In the genomic region with DNA sequence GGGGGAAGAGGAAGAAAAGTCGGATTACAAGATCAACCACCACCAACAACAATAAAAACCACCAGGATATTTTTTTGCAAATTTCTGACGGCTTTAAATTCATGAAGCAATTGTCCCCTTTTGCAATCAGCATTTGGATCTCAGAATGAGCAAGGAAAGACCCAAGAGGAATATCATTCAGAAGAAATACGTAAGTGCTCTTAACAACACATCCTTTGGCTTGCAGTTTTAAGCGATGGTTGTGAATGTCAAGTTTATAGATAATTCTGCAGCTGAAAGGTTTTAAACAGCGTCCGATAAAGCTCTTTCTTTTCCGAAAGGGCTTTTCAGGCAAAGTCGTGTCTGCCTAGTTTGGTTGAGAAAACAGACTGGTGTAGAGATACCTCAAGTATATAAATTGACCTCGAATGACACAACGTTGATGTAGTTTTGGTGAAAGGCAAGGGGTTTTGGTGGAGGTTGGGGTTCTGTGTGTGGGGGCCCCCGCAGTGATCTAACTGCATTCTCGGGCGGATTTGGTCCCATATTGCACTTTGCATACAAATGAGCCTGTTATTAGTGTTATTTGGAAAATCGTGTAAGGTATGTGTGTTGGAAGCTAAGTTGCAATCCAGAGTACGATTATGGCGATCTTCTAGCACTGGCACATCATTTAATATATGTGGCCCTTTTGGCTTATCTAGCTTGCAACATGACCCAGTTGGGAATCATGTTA, we compare ENCODE assay signal across 8 mouse cellular contexts. TPM values are rescaled to one million over a fixed set of nuclear protein-coding genes. Genes with fewer than 3 reads are reported as not detected.
DNase-seq lines count a peak whose midpoint lies in the region; ATAC-seq lines count a peak whose summit lies in the region.

No protein-coding gene starts in this region.

- under 1% methylated on average over 16 of the region's 16 CpGs for WGBS in lung, embryonic 16.5 days
- under 1% methylated on average over 16 of the region's 16 CpGs for WGBS in hindbrain, embryonic 12.5 days
- WGBS in macrophage (ENCODE audit: missing documents) = under 1% methylated on average over 16 of the region's 16 CpGs

- no peaks in the 10 kb centered on the region for H3K36me3 ChIP-seq in lung, embryonic 16.5 days (ENCODE audit: control insufficient read depth, insufficient read depth, low read length)
- H3K36me3 ChIP-seq in hindbrain, embryonic 12.5 days = no peaks in the 10 kb centered on the region
- H3K36me3 ChIP-seq in macrophage (ENCODE audit: inconsistent target) = no peaks in the 10 kb centered on the region

- H3K9me3 ChIP-seq in lung, embryonic 16.5 days (ENCODE audit: control insufficient read depth, low read length) = no peaks in the 10 kb centered on the region
- no peaks in the 10 kb centered on the region for H3K9me3 ChIP-seq in hindbrain, embryonic 12.5 days (replicated peaks)

- H3K4me1 ChIP-seq in lung, embryonic 16.5 days (replicated peaks; ENCODE audit: control insufficient read depth, insufficient read depth, low read length) = peaks cover 18% of the 10 kb centered on the region
- H3K4me1 ChIP-seq in hindbrain, embryonic 12.5 days = peaks cover 23% of the 10 kb centered on the region

- peak overlapping the region; percentile 35; the same call in 1 of the 2 replicates for H3K27ac ChIP-seq in lung, embryonic 16.5 days (ENCODE audit: low read length)
- no peak overlapping the region for H3K27ac ChIP-seq in hindbrain, embryonic 12.5 days
- H3K27ac ChIP-seq in macrophage = peak overlapping the region; percentile 65

- peak; percentile 25 to 77 for DNase-seq in adrenal gland, adult (ENCODE audit: inconsistent age in 2 of 2, low spot score in 1 of 2)
- DNase-seq in adrenal gland, postnatal 36 days = no peak
- no peak for DNase-seq in lung, postnatal 4 days
- DNase-seq in thymus, postnatal 25 days = peak; percentile 44
- no peak for DNase-seq in layer of hippocampus, adult 9-10 months (ENCODE audit: low spot score)

- H3K79me2 ChIP-seq in macrophage (ENCODE audit: inconsistent target) = peaks cover 54% of the 10 kb centered on the region

- H3K4me3 ChIP-seq in lung, embryonic 16.5 days (ENCODE audit: low read length) = peak overlapping the region; percentile 86
- H3K4me3 ChIP-seq in hindbrain, embryonic 12.5 days = peak overlapping the region; percentile 74
- H3K4me3 ChIP-seq in macrophage (ENCODE audit: inconsistent target) = peak overlapping the region; percentile 73

- peak overlapping the region; percentile 88 for H3K4me2 ChIP-seq in lung, embryonic 16.5 days (ENCODE audit: low read depth, low read length)
- peak overlapping the region; percentile 93 for H3K4me2 ChIP-seq in hindbrain, embryonic 12.5 days (replicated peaks)

- H3K9ac ChIP-seq in lung, embryonic 16.5 days (ENCODE audit: low read length) = peak overlapping the region; percentile 95
- H3K9ac ChIP-seq in hindbrain, embryonic 12.5 days = peak overlapping the region; percentile 77

- no peaks in the 10 kb centered on the region for H3K27me3 ChIP-seq in lung, embryonic 16.5 days (ENCODE audit: control insufficient read depth, insufficient read depth, low read depth, low read length)
- H3K27me3 ChIP-seq in hindbrain, embryonic 12.5 days = no peaks in the 10 kb centered on the region

- ATAC-seq in lung, embryonic 16.5 days (ENCODE audit: low read depth) = no peak
- ATAC-seq in hindbrain, embryonic 12.5 days (ENCODE audit: low FRiP score) = no peak

RNA-seq across cellular contexts. Expression of a gene that starts 2.6 kb away (rescaled TPM):
- 10 to 100 TPM; 35.8 to 40.6 TPM for total RNA-seq in adrenal gland, postnatal 36 days (2021)
- polyA plus RNA-seq in lung, embryonic 16.5 days (2015; fragmentation: Nextera tagmentation; extraction: Ambion mirVana) = 25.4 and 27.0 TPM in 2 replicates
- polyA plus RNA-seq in hindbrain, embryonic 12.5 days (2016; fragmentation: Nextera tagmentation; extraction: Ambion mirVana) = 84.6 and 92.4 TPM in 2 replicates
- total RNA-seq in macrophage (2018; cell fraction: chromatin; rRNA removed) = 100 to 1,000 TPM in 5 of 26 experiments, 10 to 100 TPM in 21; 49.8 to 237 (median 70.5) TPM
- total RNA-seq in macrophage (2018; cell fraction: cytosol; rRNA removed) = 10 to 100 TPM in 19 of 26 experiments, 1 to 10 TPM in 7; 7.7 to 34.1 (median 13.2) TPM
- total RNA-seq in macrophage (2018; cell fraction: nucleus; rRNA removed) = 100 to 1,000 TPM in 3 of 26 experiments, 10 to 100 TPM in 23; 40.2 to 196 (median 59.1) TPM
- 8.4 to 10.6 TPM (median 10.0 TPM) in 3 replicates for polyA plus RNA-seq in macrophage (2018)

Comparison
In these comparisons a context has a peak if more than half of its experiments do, and no peak if none do; other contexts are left out.
1. DNase-seq: peak in adrenal gland, adult (2 of 2) and thymus, postnatal 25 days (single experiment); none in adrenal gland, postnatal 36 days (0 of 2), lung, postnatal 4 days (0 of 2) and layer of hippocampus, adult 9-10 months (single experiment).
2. Peak in every context shown above with its lines, with median percentiles within 50 percentile points of each other: H3K4me3 ChIP-seq.